Mouse (Mus musculus) erythroblast, adult 5-6 weeks (primary cell): Measurements from ENCODE around the gene Gm20388. TPM values are rescaled to one million over a fixed set of nuclear protein-coding genes. Genes with fewer than 3 reads are reported as not detected.
A peak's percentile ranks its signal among the peaks of the same experiment; 100 is the strongest.
"Not testable (repeated sequence)": the region's sequence is repeated elsewhere in the genome, so short reads cannot be mapped to it uniquely, and the experiment has no call there.

Experiments
- ATAC-seq: replicated peaks from 2 replicates; pipeline ENCODE4 v1.8.0; 2016; ENCODE audit warnings: moderate number of reproducible peaks, mild to moderate bottlenecking, moderate TSS enrichment, inconsistent platforms; ENCODE audit not compliant: poor library complexity, low FRiP score, severe bottlenecking
- total RNA-seq, 2 experiments: library from RNA; stranded (forward) in 1 of 2; stranded (reverse) in 1 of 2; fragments of 150-400 nt in 1 of 2; fragments of 200-764, 138-1000 nt in 1 of 2; gene quantifications; 2 replicates each; pipeline versions ENCODE4 v1.2.3 to v1.2.4; 2015 to 2017; ENCODE audit warnings: low replicate concordance in 2 of 2

The Gm20388 gene
- total RNA-seq, 2 experiments from 2014 or later, result 2.9 to 7.8 TPM

- no peak for ATAC-seq
Observed at GRCm38 (mm10) chr8:123503801-123504467, 3593.3 kb downstream of the Gm20388 start.

- no peak for ATAC-seq
Observed at GRCm38 (mm10) chr8:123504591-123505195, 3594.1 kb downstream of the Gm20388 start.

- ATAC-seq, result no peak
Observed at GRCm38 (mm10) chr8:123505267-123505666, 3594.6 kb downstream of the Gm20388 start.

GRCm38 (mm10) chr8:123505695-123506094 is 3595.1 kb downstream of the Gm20388 start:
- ATAC-seq, result no peak

- no peak for ATAC-seq
Observed at GRCm38 (mm10) chr8:123507153-123507552, 3596.5 kb downstream of the Gm20388 start.

GRCm38 (mm10) chr8:123510819-123511218 is 3600.2 kb downstream of the Gm20388 start:
- no peak for ATAC-seq

- no peak for ATAC-seq
Observed at GRCm38 (mm10) chr8:123514136-123514535, 3603.5 kb downstream of the Gm20388 start.

GRCm38 (mm10) chr8:123514781-123515539 is 3604.3 kb downstream of the Gm20388 start, which contains the start of gene Dbndd1:
Gene Dbndd1, minus strand, starts transcription at chr8:123515463.
- no peak for ATAC-seq

- ATAC-seq, result no peak
Observed at GRCm38 (mm10) chr8:123515540-123515897, 3604.9 kb downstream of the Gm20388 start.

- ATAC-seq, result no peak
Observed at GRCm38 (mm10) chr8:123516596-123516995, 3606.0 kb downstream of the Gm20388 start.

- ATAC-seq, result no peak
Observed at GRCm38 (mm10) chr8:123518172-123518571, 3607.5 kb downstream of the Gm20388 start.

- peak; percentile 58 for ATAC-seq
Observed at GRCm38 (mm10) chr8:123518667-123519066, 3608.0 kb downstream of the Gm20388 start, which contains the start of gene Gas8. Gene Gas8, plus strand, starts transcription at chr8:123518834.

GRCm38 (mm10) chr8:123520048-123520447 is 3609.4 kb downstream of the Gm20388 start:
- not testable (repeated sequence) for ATAC-seq

GRCm38 (mm10) chr8:123527720-123528489 is 3617.3 kb downstream of the Gm20388 start:
- ATAC-seq, result no peak

GRCm38 (mm10) chr8:123536242-123536989 is 3625.8 kb downstream of the Gm20388 start:
- ATAC-seq, result 0 out of 2 replicates have a peak, but pooled peaks have one; percentile 25

- ATAC-seq, result no peak
Observed at GRCm38 (mm10) chr8:123536990-123537380, 3626.3 kb downstream of the Gm20388 start.

- ATAC-seq, result not testable (repeated sequence)
Observed at GRCm38 (mm10) chr8:123537641-123538040, 3627.0 kb downstream of the Gm20388 start.

- ATAC-seq, result not testable (repeated sequence)
Observed at GRCm38 (mm10) chr8:123564221-123564620, 3653.6 kb downstream of the Gm20388 start.

GRCm38 (mm10) chr8:123575386-123575785 is 3664.7 kb downstream of the Gm20388 start:
- not testable (repeated sequence) for ATAC-seq
